Mouse (Mus musculus) CH12.LX (cell line): ENCODE results near the gene Greb1. TPM values are rescaled to one million over a fixed set of nuclear protein-coding genes. Genes with fewer than 3 reads are reported as not detected.

Source experiments
- DNase-seq: peaks from one replicate; pipeline ENCODE4 v3.0.0-alpha.2; 2013; ENCODE audit errors: extremely low read depth
- H3K27ac ChIP-seq: 2 replicates; pipeline ENCODE4 v1.5.1; 2012; ENCODE audit warnings: low read depth, mild to moderate bottlenecking, control low read depth, moderate library complexity; ENCODE audit not compliant: insufficient read depth
- H3K27me3 ChIP-seq: replicated peaks from 2 replicates; pipeline ENCODE3; 2012; ENCODE audit warnings: inconsistent platforms
- H3K36me3 ChIP-seq, 2 experiments: replicated peaks in 1 of 2; 2 replicates each; pipeline versions ENCODE3 to v1.6.1; 2012; ENCODE audit warnings: inconsistent platforms in 1 of 2, low read length in 1 of 2, mild to moderate bottlenecking in 1 of 2, mixed read lengths in 1 of 2, moderate library complexity in 1 of 2; ENCODE audit not compliant: control insufficient read depth in 1 of 2, insufficient read depth in 1 of 2
- H3K4me1 ChIP-seq, 2 experiments: 2 replicates each; pipeline ENCODE4 v1.6.1; 2012; ENCODE audit warnings: inconsistent platforms in 1 of 2, moderate library complexity in 1 of 2; ENCODE audit not compliant: insufficient read depth in 2 of 2, control insufficient read depth in 1 of 2
- H3K4me2 ChIP-seq: 2 replicates; pipeline ENCODE4 v1.6.1; 2012; ENCODE audit warnings: low read depth, mild to moderate bottlenecking, control low read depth; ENCODE audit not compliant: poor library complexity, insufficient read depth, severe bottlenecking
- H3K4me3 ChIP-seq, 3 experiments: fragments of 150-350 bp in 1 of 3; sonication (generic) in 1 of 3; replicated peaks in 1 of 3; 2 replicates each; pipeline versions ENCODE3 to v1.5.1; 2011 to 2012; ENCODE audit warnings: low read depth in 2 of 3, low read length in 2 of 3, mild to moderate bottlenecking in 2 of 3, moderate library complexity in 2 of 3, control low read depth in 1 of 3, improper control_type of control experiment in 1 of 3, inconsistent platforms in 1 of 3, mixed read lengths in 1 of 3; ENCODE audit not compliant: poor library complexity in 1 of 3
- H3K79me2 ChIP-seq: replicated peaks from 2 replicates; pipeline ENCODE4 v1.6.1; 2012; ENCODE audit warnings: mild to moderate bottlenecking, moderate library complexity; ENCODE audit not compliant: control insufficient read depth, poor library complexity, insufficient read depth, severe bottlenecking; ENCODE audit errors: extremely low read depth
- H3K9ac ChIP-seq: 2 replicates; pipeline ENCODE4 v1.6.1; 2012; ENCODE audit warnings: low read depth, mild to moderate bottlenecking, control low read depth, moderate library complexity; ENCODE audit not compliant: insufficient read depth
- H3K9me3 ChIP-seq: replicated peaks from 2 replicates; pipeline ENCODE3; 2012; ENCODE audit warnings: low read length, inconsistent platforms, mixed read lengths
- BHLHE40 ChIP-seq: IDR thresholded peaks from 2 replicates; pipeline ENCODE4 v1.6.1; 2011; ENCODE audit warnings: mild to moderate bottlenecking, low read depth, low read length, improper control_type of control experiment
- CHD2 ChIP-seq: IDR thresholded peaks from 2 replicates; pipeline ENCODE4 v1.6.1; 2011; ENCODE audit warnings: low read length, improper control_type of control experiment
- ELF1 ChIP-seq: IDR thresholded peaks from 2 replicates; pipeline ENCODE4 v1.6.1; 2014; ENCODE audit warnings: low read depth, mild to moderate bottlenecking, inconsistent platforms, low read length, improper control_type of control experiment
- ETS1 ChIP-seq: conservative IDR thresholded peaks from 2 replicates; pipeline ENCODE4 v1.6.1; 2012; ENCODE audit warnings: low read depth, mild to moderate bottlenecking, inconsistent platforms, low read length, improper control_type of control experiment, moderate library complexity
- GABPA ChIP-seq: IDR thresholded peaks from 2 replicates; pipeline ENCODE4 v1.6.1; 2012; ENCODE audit warnings: low read depth, low read length, improper control_type of control experiment, inconsistent platforms; ENCODE audit not compliant: insufficient replicate concordance
- HCFC1 ChIP-seq: IDR thresholded peaks from 2 replicates; pipeline ENCODE4 v1.6.1; 2012; ENCODE audit warnings: low read depth, mild to moderate bottlenecking, inconsistent platforms, low read length, improper control_type of control experiment
- IRF4 ChIP-seq: IDR thresholded peaks from 2 replicates; pipeline ENCODE4 v1.6.1; 2014; ENCODE audit warnings: low read depth, mild to moderate bottlenecking, inconsistent platforms, low read length, improper control_type of control experiment
- KAT2A ChIP-seq: IDR thresholded peaks from 2 replicates; pipeline ENCODE4 v1.6.1; 2012; ENCODE audit warnings: low read length, improper control_type of control experiment, inconsistent platforms; ENCODE audit not compliant: insufficient replicate concordance
- MAFK ChIP-seq: IDR thresholded peaks from 2 replicates; pipeline ENCODE4 v1.6.1; 2011; ENCODE audit warnings: low read length, improper control_type of control experiment; ENCODE audit not compliant: insufficient replicate concordance
- MEF2A ChIP-seq: IDR thresholded peaks from 2 replicates; pipeline ENCODE4 v1.6.1; 2014; ENCODE audit warnings: low read depth, mild to moderate bottlenecking, inconsistent platforms, low read length, improper control_type of control experiment, borderline replicate concordance
- MXI1 ChIP-seq: IDR thresholded peaks from 2 replicates; pipeline ENCODE4 v1.6.1; 2011; ENCODE audit warnings: mild to moderate bottlenecking, low read depth, low read length, improper control_type of control experiment
- NELFE ChIP-seq: IDR thresholded peaks from 2 replicates; pipeline ENCODE4 v1.6.1; 2011; ENCODE audit warnings: low read depth, low read length, improper control_type of control experiment
- NRF1 ChIP-seq: IDR thresholded peaks from 2 replicates; pipeline ENCODE4 v1.6.1; 2014; ENCODE audit warnings: low read depth, mild to moderate bottlenecking, inconsistent platforms, low read length, improper control_type of control experiment, moderate library complexity
- PAX5 ChIP-seq: IDR thresholded peaks from 2 replicates; pipeline ENCODE4 v1.6.1; 2012; ENCODE audit warnings: low read length, inconsistent platforms, mixed read lengths
- POLR2A ChIP-seq: IDR thresholded peaks from 2 replicates; pipeline ENCODE4 v1.6.1; 2011; ENCODE audit warnings: low read depth, mild to moderate bottlenecking, improper control_type of control experiment, low read length
- RAD21 ChIP-seq: IDR thresholded peaks from 2 replicates; pipeline ENCODE4 v1.6.1; 2011; ENCODE audit warnings: low read depth, mild to moderate bottlenecking, low read length, improper control_type of control experiment, moderate library complexity
- RCOR1 ChIP-seq: conservative IDR thresholded peaks from 2 replicates; pipeline ENCODE4 v1.6.1; 2012; ENCODE audit warnings: low read depth, mild to moderate bottlenecking, inconsistent platforms, low read length, improper control_type of control experiment
- TBP ChIP-seq: conservative IDR thresholded peaks from 2 replicates; pipeline ENCODE4 v1.6.1; 2011; ENCODE audit warnings: low read depth, low read length, improper control_type of control experiment
- USF1 ChIP-seq: IDR thresholded peaks from 2 replicates; pipeline ENCODE4 v1.6.1; 2014; ENCODE audit warnings: low read depth, mild to moderate bottlenecking, inconsistent platforms, low read length, improper control_type of control experiment
- USF2 ChIP-seq: conservative IDR thresholded peaks from 2 replicates; pipeline ENCODE4 v1.6.1; 2011; ENCODE audit warnings: low read depth, low read length, improper control_type of control experiment
- ZC3H11A ChIP-seq: IDR thresholded peaks from 2 replicates; pipeline ENCODE4 v1.6.1; 2012; ENCODE audit warnings: low read depth, mild to moderate bottlenecking, inconsistent platforms, low read length, improper control_type of control experiment
- ZKSCAN1 ChIP-seq: IDR thresholded peaks from 2 replicates; pipeline ENCODE4 v1.6.1; 2012; ENCODE audit warnings: low read depth, inconsistent platforms, low read length, improper control_type of control experiment, borderline replicate concordance
- ZMIZ1 ChIP-seq: IDR thresholded peaks from 2 replicates; pipeline ENCODE4 v1.6.1; 2012; ENCODE audit warnings: low read depth, mild to moderate bottlenecking, inconsistent platforms, low read length, improper control_type of control experiment
- ZNF384 ChIP-seq: IDR thresholded peaks from 2 replicates; pipeline ENCODE4 v1.6.1; 2012; ENCODE audit warnings: low read depth, low read length, improper control_type of control experiment, inconsistent platforms
- dilution Hi-C: fragments of 300-500 bp; cut with MboI; formaldehyde crosslinking; loops from 2 replicates; pipeline ENCODE4 v1.14.3; 2020; ENCODE audit warnings: low sequenced_read_pairs; ENCODE audit not compliant: extremely low pct_unique_long_range_greater_than_20kb, extremely low pct_ligation_motif_present
- in situ Hi-C: fragments of 300-500 bp; cut with MboI; formaldehyde crosslinking; loops from 3 replicates; pipeline ENCODE4 v1.14.3; 2019; ENCODE audit warnings: low sequenced_read_pairs, low pct_ligation_motif_present, low pct_unique_long_range_greater_than_20kb, mixed read lengths
- polyA plus RNA-seq: library from polyadenylated mRNA; unstranded; fragments of >175 nt; gene quantifications from 2 replicates; pipeline ENCODE4 v1.2.1, GENCODE M21; 2012; ENCODE audit warnings: low read depth; ENCODE audit not compliant: insufficient read length
- total RNA-seq, 2 experiments: library from RNA; depleted of rRNA; stranded (reverse); fragments of 300-350 nt in 1 of 2; fragments of >200 nt in 1 of 2; gene quantifications; 2 replicates each; pipeline ENCODE4 v1.2.3; 2012 to 2014

Gene Greb1
- total and polyA plus RNA-seq, 3 experiments, result not detected

GRCm38 (mm10) chr12:16818513-16818912, 17.8 kb upstream of the Greb1 start:
- no peak overlapping the region for H3K4me2 ChIP-seq
- dilution Hi-C loops, result no loop called here
- peaks cover 0 to 42% of the 10 kb centered on the region in 2 experiments; a peak in 2 of 4 replicates for H3K4me1 ChIP-seq
- no peaks in the 10 kb centered on the region for H3K27me3 ChIP-seq
- in situ Hi-C loops, result loop anchor here (10.0 to 25.0 kb wide), 2 partner anchors 216 to 444 kb away; partner anchors contain the start of gene Pdia6
- H3K27ac ChIP-seq, result no peak overlapping the region
- H3K9ac ChIP-seq, result no peak overlapping the region
- 0 out of 2 replicates have a peak, but pooled peaks cover 8% of the 10 kb centered on the region for H3K79me2 ChIP-seq
- H3K36me3 ChIP-seq, result peaks cover 38 to 93% of the 10 kb centered on the region in 2 experiments
- no peaks in the 10 kb centered on the region for H3K9me3 ChIP-seq
- DNase-seq, result no peak
- TF ChIP-seq MXI1 (no peak), KAT2A (no peak), GABPA (no peak), IRF4 (no peak), CHD2 (no peak), ZC3H11A (no peak), ELF1 (no peak), NRF1 (no peak), TBP (no peak), USF1 (no peak), USF2 (no peak), RCOR1 (no peak), ZMIZ1 (no peak), MEF2A (no peak)
- H3K4me3 ChIP-seq, result no peak overlapping the region

GRCm38 (mm10) chr12:16817147-16817546, 16.5 kb upstream of the Greb1 start:
- Histone ChIP-seq H3K4me2 (no peak overlapping the region), H3K27ac (no peak overlapping the region), H3K36me3 (peaks cover 32 to 85% of the 10 kb centered on the region in 2 experiments), H3K9me3 (no peaks in the 10 kb centered on the region)
- no peak for DNase-seq
- in situ Hi-C loops, result loop anchor here (10.0 to 25.0 kb wide), 2 partner anchors 218 to 445 kb away; partner anchors contain the start of gene Pdia6
- dilution Hi-C loops, result no loop called here
- TF ChIP-seq HCFC1 (no peak), POLR2A (no peak), MAFK (no peak), ZKSCAN1 (no peak), RCOR1 (no peak), RAD21 (no peak), ZNF384 (no peak), CHD2 (no peak), ELF1 (no peak), NELFE (no peak), USF2 (no peak), PAX5 (no peak), BHLHE40 (no peak), ETS1 (no peak)
- TF ChIP-seq, all 38 proteins: peak for 0
- H3K27me3 ChIP-seq, result no peaks in the 10 kb centered on the region
- H3K79me2 ChIP-seq, result peaks cover 16% of the 10 kb centered on the region
- no peak overlapping the region for H3K9ac ChIP-seq
- peaks cover 0 to 44% of the 10 kb centered on the region in 2 experiments; a peak in 2 of 4 replicates for H3K4me1 ChIP-seq
- H3K4me3 ChIP-seq, result no peak overlapping the region
